ENCODE assay signal across 14 mouse cellular contexts in genomic region chr8:7097577-7097976, GRCm38 (mm10).
DNase-seq lines count a peak whose midpoint lies in the region; ATAC-seq lines count a peak whose summit lies in the region.
"Had no signal": no experiment of that assay in that cellular context is flagged by ENCODE, and none has a peak within 500 bp of the region (broad histone marks: within the 10 kb centered on the region; RNA-seq: fewer than 3 reads in every experiment).

No protein-coding gene starts in this region.

- H3K9ac ChIP-seq in embryonic facial prominence, embryonic 14.5 days (ENCODE audit: low read depth, low read length) = no peak overlapping the region
- no peak overlapping the region for H3K9ac ChIP-seq in hindbrain, embryonic 16.5 days (ENCODE audit: low read depth, low read length)
- H3K9ac ChIP-seq in neural tube, embryonic 11.5 days (ENCODE audit: low read length) = no peak overlapping the region
- H3K9ac ChIP-seq: limb, embryonic 15.5 days had no signal

- H3K27me3 ChIP-seq in embryonic facial prominence, embryonic 14.5 days (replicated peaks; ENCODE audit: control insufficient read depth, insufficient read depth, low read length) = no peaks in the 10 kb centered on the region
- no peaks in the 10 kb centered on the region for H3K27me3 ChIP-seq in hindbrain, embryonic 16.5 days (replicated peaks; ENCODE audit: control insufficient read depth, insufficient read depth, low read length)
- H3K27me3 ChIP-seq in neural tube, embryonic 11.5 days (ENCODE audit: control insufficient read depth, insufficient read depth, low read length) = no peaks in the 10 kb centered on the region
- H3K27me3 ChIP-seq: limb, embryonic 15.5 days had no signal

- H3K9me3 ChIP-seq in embryonic facial prominence, embryonic 14.5 days (ENCODE audit: control insufficient read depth, low read length) = no peaks in the 10 kb centered on the region
- no peaks in the 10 kb centered on the region for H3K9me3 ChIP-seq in hindbrain, embryonic 16.5 days (ENCODE audit: control insufficient read depth, low read length)
- H3K9me3 ChIP-seq in neural tube, embryonic 11.5 days (ENCODE audit: control insufficient read depth, low read length) = no peaks in the 10 kb centered on the region
- H3K9me3 ChIP-seq: G1E; limb, embryonic 15.5 days had no signal

- DNase-seq in cerebellum, postnatal 14 days = peak; percentile 11 to 12
- no peak for DNase-seq in cerebellum, adult 11 months
- peak; percentile 67 for DNase-seq in embryonic facial prominence, embryonic 14.5 days (ENCODE audit: low spot score)
- peak; percentile 58 for DNase-seq in neural tube, embryonic 11.5 days (ENCODE audit: low spot score)
- DNase-seq in layer of hippocampus, postnatal 14 days (ENCODE audit: low spot score in 2 of 2) = no peak
- DNase-seq in adrenal gland, adult 2 months = no peak
- no peak for DNase-seq in heart, adult 9 months (ENCODE audit: low spot score in 2 of 2)
- DNase-seq: cerebellum, adult 11-12 months; lung, postnatal 36 days; spleen, adult 18-20 months; thymus, adult 2 months had no signal

- no peak overlapping the region for H3K4me2 ChIP-seq in embryonic facial prominence, embryonic 14.5 days (ENCODE audit: low read depth, low read length)
- H3K4me2 ChIP-seq in hindbrain, embryonic 16.5 days (ENCODE audit: low read length) = no peak overlapping the region
- H3K4me2 ChIP-seq in neural tube, embryonic 11.5 days (ENCODE audit: low read depth) = no peak overlapping the region
- H3K4me2 ChIP-seq: limb, embryonic 15.5 days had no signal

- ATAC-seq in embryonic facial prominence, embryonic 14.5 days (ENCODE audit: low read depth) = peak; percentile 86; the same call in 1 of the 2 replicates
- peak; percentile 80 for ATAC-seq in hindbrain, embryonic 16.5 days
- peak; percentile 82 for ATAC-seq in neural tube, embryonic 11.5 days (ENCODE audit: insufficient read depth, low FRiP score, low TSS enrichment)

- H3K36me3 ChIP-seq in embryonic facial prominence, embryonic 14.5 days (ENCODE audit: control insufficient read depth, insufficient read depth, low read length) = no peaks in the 10 kb centered on the region
- H3K36me3 ChIP-seq in hindbrain, embryonic 16.5 days (ENCODE audit: control insufficient read depth, insufficient read depth, low read length) = no peaks in the 10 kb centered on the region
- no peaks in the 10 kb centered on the region for H3K36me3 ChIP-seq in neural tube, embryonic 11.5 days (ENCODE audit: control insufficient read depth, insufficient read depth, low read length)
- H3K36me3 ChIP-seq: G1E; limb, embryonic 15.5 days had no signal

- H3K4me1 ChIP-seq in embryonic facial prominence, embryonic 14.5 days (ENCODE audit: control insufficient read depth, insufficient read depth, low read length) = no peaks in the 10 kb centered on the region
- H3K4me1 ChIP-seq in hindbrain, embryonic 16.5 days (ENCODE audit: control insufficient read depth, insufficient read depth, low read depth, low read length) = no peaks in the 10 kb centered on the region
- no peaks in the 10 kb centered on the region for H3K4me1 ChIP-seq in neural tube, embryonic 11.5 days (ENCODE audit: control insufficient read depth, insufficient read depth, low read length)
- H3K4me1 ChIP-seq: limb, embryonic 15.5 days had no signal

- WGBS in embryonic facial prominence, embryonic 14.5 days = 24% methylated on average over 2 of the region's 2 CpGs
- WGBS in hindbrain, embryonic 16.5 days = 37% methylated on average over 2 of the region's 2 CpGs
- WGBS in neural tube, embryonic 11.5 days = 39% methylated on average over 2 of the region's 2 CpGs

- no peak overlapping the region for H3K27ac ChIP-seq in embryonic facial prominence, embryonic 14.5 days (replicated peaks; ENCODE audit: low read depth, low read length)
- no peak overlapping the region for H3K27ac ChIP-seq in hindbrain, embryonic 16.5 days (ENCODE audit: low read depth, low read length)
- no peak overlapping the region for H3K27ac ChIP-seq in neural tube, embryonic 11.5 days (ENCODE audit: low read depth, low read length)
- H3K27ac ChIP-seq: limb, embryonic 15.5 days had no signal

- no peak overlapping the region for H3K4me3 ChIP-seq in embryonic facial prominence, embryonic 14.5 days (ENCODE audit: low read depth, low read length)
- H3K4me3 ChIP-seq in hindbrain, embryonic 16.5 days (ENCODE audit: low read length) = no peak overlapping the region
- H3K4me3 ChIP-seq in neural tube, embryonic 11.5 days (ENCODE audit: low read depth, low read length) = no peak overlapping the region
- H3K4me3 ChIP-seq: limb, embryonic 15.5 days had no signal

Comparison
In these comparisons a context has a peak if more than half of its experiments do, and no peak if none do; other contexts are left out.
1. DNase-seq: peak in cerebellum, postnatal 14 days (2 of 2), embryonic facial prominence, embryonic 14.5 days (single experiment) and neural tube, embryonic 11.5 days (single experiment); none in cerebellum, adult 11 months (single experiment), layer of hippocampus, postnatal 14 days (0 of 2), adrenal gland, adult 2 months (single experiment) and heart, adult 9 months (0 of 2).
2. Peak in every context shown above with its lines, with median percentiles within 50 percentile points of each other: ATAC-seq.